Mouse (Mus musculus) hindbrain, embryonic 14.5 days (tissue): Measurements from ENCODE around the gene Gosr2. TPM values are rescaled to one million over a fixed set of nuclear protein-coding genes. Genes with fewer than 3 reads are reported as not detected.
A peak's percentile ranks its signal among the peaks of the same experiment; 100 is the strongest.
"Not testable (repeated sequence)": the region's sequence is repeated elsewhere in the genome, so short reads cannot be mapped to it uniquely, and the experiment has no call there.

Source experiments
- ATAC-seq: fragments of 200-750 bp; cut with Nextera tagmentation; 2 replicates; pipeline ENCODE4 v1.8.0; 2017; ENCODE audit warnings: moderate number of reproducible peaks, mild to moderate bottlenecking, moderate TSS enrichment, moderate library complexity; ENCODE audit not compliant: low FRiP score
- DNase-seq: peaks from one replicate; pipeline ENCODE4 v3.0.0-alpha.2; 2015; ENCODE audit warnings: low spot score
- H3K27ac ChIP-seq: fragments of 300-500 bp; sonication (generic); 2 replicates; pipeline ENCODE4 v1.5.1; 2014; ENCODE audit warnings: mild to moderate bottlenecking, moderate library complexity
- H3K27me3 ChIP-seq: fragments of 300-500 bp; sonication (generic); 2 replicates; pipeline ENCODE4 v1.6.1; 2014; ENCODE audit warnings: mild to moderate bottlenecking, low read length, mixed read lengths; ENCODE audit not compliant: control insufficient read depth, insufficient read depth
- H3K36me3 ChIP-seq: fragments of 300-500 bp; sonication (generic); replicated peaks from 2 replicates; pipeline ENCODE4 v1.6.1; 2014; ENCODE audit not compliant: control insufficient read depth, insufficient read depth
- H3K4me1 ChIP-seq: fragments of 300-500 bp; sonication (generic); replicated peaks from 2 replicates; pipeline ENCODE4 v1.6.1; 2014; ENCODE audit warnings: antibody characterized with exemption, low read length, mixed read lengths; ENCODE audit not compliant: control insufficient read depth, insufficient read depth
- H3K4me2 ChIP-seq: fragments of 300-500 bp; sonication (generic); replicated peaks from 2 replicates; pipeline ENCODE4 v1.6.1; 2014; ENCODE audit warnings: mild to moderate bottlenecking, moderate library complexity
- H3K4me3 ChIP-seq: fragments of 300-500 bp; sonication (generic); replicated peaks from 2 replicates; pipeline ENCODE4 v1.5.1; 2014; ENCODE audit warnings: mild to moderate bottlenecking, low read length
- H3K9ac ChIP-seq: fragments of 300-500 bp; sonication (generic); 2 replicates; pipeline ENCODE4 v1.6.1; 2014
- H3K9me3 ChIP-seq: fragments of 300-500 bp; sonication (generic); 2 replicates; pipeline ENCODE4 v1.6.1; 2016; ENCODE audit warnings: low read length; ENCODE audit not compliant: control insufficient read depth
- WGBS: fragments of 180-500 bp; shearing (Covaris S2); extraction: QIAGEN DNeasy Blood & Tissue Kit; methylation state at CpG from one replicate; pipeline ENCODE4 v1.1.7; 2014; 5-methylcytosine and 5-hydroxymethylcytosine counted together
- polyA plus RNA-seq: library from polyadenylated mRNA; unstranded; fragments of >200 nt; fragmentation: Nextera tagmentation; extraction: Ambion mirVana; gene quantifications from 2 replicates; pipeline ENCODE4 v1.2.1, GENCODE M21; 2014

The Gosr2 gene
- polyA plus RNA-seq, 1 experiment from 2014 or later: 93.0 TPM

- Histone ChIP-seq H3K4me3 (peak overlapping the region; percentile 96), H3K27ac (peak overlapping the region; percentile 98), H3K36me3 (no peaks in the 10 kb centered on the region), H3K4me1 (peaks cover 18% of the 10 kb centered on the region), H3K4me2 (peak overlapping the region; percentile 58), H3K27me3 (no peaks in the 10 kb centered on the region), H3K9ac (peak overlapping the region; percentile 96), H3K9me3 (no peaks in the 10 kb centered on the region)
- peak; percentile 58 for DNase-seq
- no peak for ATAC-seq
- WGBS: 2% methylated on average over 18 of the region's 18 CpGs
These were observed 690 bp downstream of the Gosr2 start for GRCm38 (mm10) chr11:103696851-103697564.

GRCm38 (mm10) chr11:103693241-103693640, 4.5 kb downstream of the Gosr2 start:
- H3K36me3 ChIP-seq: peaks cover 5% of the 10 kb centered on the region
- no peaks in the 10 kb centered on the region for H3K27me3 ChIP-seq
- WGBS: 48% methylated on average over 1 of the region's 1 CpGs
- H3K27ac ChIP-seq: no peak overlapping the region
- H3K9ac ChIP-seq: no peak overlapping the region
- no peak for DNase-seq
- ATAC-seq: no peak
- no peak overlapping the region for H3K4me3 ChIP-seq
- H3K9me3 ChIP-seq: no peaks in the 10 kb centered on the region
- H3K4me1 ChIP-seq: peaks cover 14% of the 10 kb centered on the region
- no peak overlapping the region for H3K4me2 ChIP-seq

GRCm38 (mm10) chr11:103691036-103691435, 6.7 kb downstream of the Gosr2 start:
- ATAC-seq (no peak), DNase-seq (no peak)
- H3K9me3 ChIP-seq: no peaks in the 10 kb centered on the region
- no peak overlapping the region for H3K9ac ChIP-seq
- no peak overlapping the region for H3K4me2 ChIP-seq
- H3K27ac ChIP-seq: no peak overlapping the region
- peaks cover 27% of the 10 kb centered on the region for H3K36me3 ChIP-seq
- H3K4me3 ChIP-seq: no peak overlapping the region
- 89% methylated on average over 1 of the region's 1 CpGs for WGBS
- H3K27me3 ChIP-seq: no peaks in the 10 kb centered on the region
- H3K4me1 ChIP-seq: peaks cover 4% of the 10 kb centered on the region; the same call in 1 of the 2 replicates

DNA sequence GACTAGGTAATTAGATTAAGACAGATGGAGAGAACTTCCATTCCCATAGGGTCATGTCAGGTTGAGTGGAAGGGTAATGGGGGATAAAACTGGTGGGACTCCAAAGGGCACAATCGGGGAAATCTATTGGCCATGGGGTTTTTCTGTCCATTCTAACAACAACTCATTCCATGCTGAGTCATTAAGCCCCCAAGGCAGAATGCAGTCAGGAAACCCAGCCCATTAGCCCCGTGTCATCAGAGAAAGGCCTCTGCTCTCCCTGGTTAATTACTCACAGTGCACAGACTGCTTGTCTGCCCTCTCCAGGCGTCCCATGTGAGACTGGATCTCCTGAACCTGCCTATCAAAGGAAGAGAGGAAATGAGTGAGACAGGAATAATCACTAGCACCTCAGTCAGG, 8.7 kb downstream of the Gosr2 start:
- DNase-seq: no peak
- Histone ChIP-seq H3K27me3 (no peaks in the 10 kb centered on the region), H3K4me2 (no peak overlapping the region), H3K4me3 (no peak overlapping the region), H3K9ac (no peak overlapping the region), H3K27ac (no peak overlapping the region), H3K36me3 (peaks cover 47% of the 10 kb centered on the region), H3K9me3 (no peaks in the 10 kb centered on the region), H3K4me1 (no peaks in the 10 kb centered on the region; the same call in 1 of the 2 replicates)
- WGBS: 41% methylated on average over 3 of the region's 3 CpGs
- ATAC-seq: no peak

- Histone ChIP-seq H3K36me3 (peaks cover 53% of the 10 kb centered on the region), H3K27ac (no peak overlapping the region), H3K27me3 (no peaks in the 10 kb centered on the region), H3K4me1 (no peaks in the 10 kb centered on the region; the same call in 1 of the 2 replicates), H3K9me3 (no peaks in the 10 kb centered on the region), H3K9ac (no peak overlapping the region), H3K4me3 (no peak overlapping the region), H3K4me2 (no peak overlapping the region)
- 71% methylated on average over 6 of the region's 6 CpGs for WGBS
- ATAC-seq (no peak), DNase-seq (no peak)
These were observed 9.3 kb downstream of the Gosr2 start for GRCm38 (mm10) chr11:103688271-103688979.

DNA sequence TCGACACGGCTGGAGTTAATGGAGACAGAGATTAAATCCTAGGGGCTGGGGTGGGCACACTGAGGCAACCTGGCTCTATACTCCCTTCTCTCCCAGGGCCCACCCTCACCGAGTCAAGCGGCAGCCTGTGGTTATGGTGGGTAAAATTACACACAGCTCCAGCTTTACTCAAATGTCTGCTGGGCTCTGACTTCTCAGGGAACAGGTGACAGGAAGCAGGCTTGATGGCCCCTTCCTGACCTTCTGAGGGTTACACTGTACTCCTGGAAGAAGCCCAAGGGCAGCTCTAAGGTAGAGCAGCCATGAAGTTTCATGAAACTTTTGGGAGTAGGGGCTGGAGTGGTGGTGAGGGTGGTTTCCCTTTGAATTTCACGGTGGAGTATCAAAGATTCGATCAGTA, 11.0 kb downstream of the Gosr2 start:
- Histone ChIP-seq H3K27ac (no peak overlapping the region), H3K4me1 (no peaks in the 10 kb centered on the region), H3K9ac (no peak overlapping the region), H3K4me3 (no peak overlapping the region), H3K27me3 (no peaks in the 10 kb centered on the region), H3K4me2 (no peak overlapping the region), H3K9me3 (no peaks in the 10 kb centered on the region), H3K36me3 (peaks cover 70% of the 10 kb centered on the region)
- DNase-seq (no peak), ATAC-seq (no peak)
- WGBS: 88% methylated on average over 6 of the region's 6 CpGs

DNA sequence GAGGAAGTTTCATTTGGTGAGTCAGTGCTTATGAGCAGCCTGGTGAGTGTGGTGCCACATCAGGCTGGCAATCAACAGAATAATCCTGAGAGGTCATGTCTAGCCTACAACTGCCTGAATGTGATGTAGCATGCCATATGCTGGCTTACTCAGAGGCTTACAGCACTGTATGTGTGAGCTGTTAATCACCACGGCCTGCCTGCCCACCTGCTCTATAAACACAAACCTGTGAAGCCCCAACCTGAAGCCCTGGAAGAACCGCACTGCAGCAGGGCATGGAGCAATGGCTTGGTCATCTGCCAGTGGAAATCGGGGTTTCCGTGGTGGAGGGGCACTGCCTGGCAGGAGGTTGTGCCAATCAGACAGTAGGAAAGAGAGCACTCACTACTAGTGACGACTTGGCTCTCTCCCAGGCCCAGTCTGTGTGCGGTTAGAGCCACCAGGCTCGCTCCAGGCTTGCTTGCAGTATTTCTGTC, 12.4 kb downstream of the Gosr2 start:
- DNase-seq: no peak
- WGBS: 87% methylated on average over 7 of the region's 7 CpGs
- H3K36me3 ChIP-seq: peaks cover 83% of the 10 kb centered on the region

DNA sequence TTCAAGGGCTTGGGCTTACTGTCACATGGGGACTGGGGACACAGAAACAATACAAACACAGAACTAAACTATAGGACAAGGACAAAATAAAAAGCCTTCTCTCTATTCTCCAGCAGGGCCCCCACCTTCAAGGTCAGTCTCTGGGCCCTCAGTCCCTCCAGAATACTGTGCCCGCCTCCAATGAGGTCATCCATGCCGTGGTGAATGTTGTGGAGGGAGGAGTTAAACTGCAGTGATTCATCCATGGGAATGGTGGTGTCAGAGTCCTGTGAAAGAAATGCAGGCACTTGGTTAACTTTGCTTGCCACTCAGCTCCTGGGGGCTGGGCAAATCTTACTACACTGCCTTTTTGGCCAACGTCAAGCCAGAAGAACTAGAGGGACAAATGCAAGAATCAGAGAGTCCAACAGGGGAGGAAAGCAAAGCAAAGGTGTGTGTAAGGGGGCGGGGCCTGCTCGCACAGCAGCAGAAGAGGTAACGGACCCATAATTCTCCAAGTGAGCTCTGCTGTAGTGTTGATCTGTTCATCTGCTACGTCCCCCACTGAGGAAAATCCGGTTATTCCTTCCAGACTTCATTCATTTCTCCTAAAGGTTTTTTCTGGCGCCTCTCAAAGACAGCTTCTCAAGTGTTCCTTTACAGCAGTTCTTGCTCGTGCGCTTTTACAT, 13.9 kb downstream of the Gosr2 start:
- H3K36me3 ChIP-seq: peaks cover 98% of the 10 kb centered on the region
- DNase-seq (no peak), ATAC-seq (no peak)
- no peak overlapping the region for H3K27ac ChIP-seq
- H3K4me2 ChIP-seq: no peak overlapping the region
- no peaks in the 10 kb centered on the region for H3K27me3 ChIP-seq
- H3K4me1 ChIP-seq: no peaks in the 10 kb centered on the region
- no peak overlapping the region for H3K9ac ChIP-seq
- no peak overlapping the region for H3K4me3 ChIP-seq
- H3K9me3 ChIP-seq: no peaks in the 10 kb centered on the region
- WGBS: 93% methylated on average over 11 of the region's 11 CpGs

More for the DNA sequence above, 12.4 kb downstream of the Gosr2 start:
- Histone ChIP-seq H3K9ac (no peak overlapping the region), H3K4me2 (no peak overlapping the region), H3K9me3 (no peaks in the 10 kb centered on the region), H3K4me3 (no peak overlapping the region), H3K27ac (no peak overlapping the region), H3K4me1 (no peaks in the 10 kb centered on the region), H3K27me3 (no peaks in the 10 kb centered on the region)
- no peak for ATAC-seq

GRCm38 (mm10) chr11:103677042-103677441, 20.7 kb downstream of the Gosr2 start:
- not testable (repeated sequence) for H3K4me2 ChIP-seq, H3K4me1 ChIP-seq, H3K27ac ChIP-seq, H3K27me3 ChIP-seq, H3K9ac ChIP-seq, ATAC-seq, H3K9me3 ChIP-seq, H3K4me3 ChIP-seq
- WGBS: 28% methylated on average over 2 of the region's 2 CpGs
- DNase-seq: peak; percentile 50
- H3K36me3 ChIP-seq: peaks cover 66% of the 10 kb centered on the region
